Mouse (Mus musculus) gastrocnemius, postnatal 14 days (tissue): ENCODE data around the gene Gbp6. TPM values are rescaled to one million over a fixed set of nuclear protein-coding genes. Genes with fewer than 3 reads are reported as not detected.
"Not testable (repeated sequence)": the region's sequence is repeated elsewhere in the genome, so short reads cannot be mapped to it uniquely, and the experiment has no call there.

Source experiments
- DNase-seq: peaks from one replicate; pipeline ENCODE4 v3.0.0; 2021; ENCODE audit warnings: mixed read lengths
- intact Hi-C: fragments of 180-260 bp; cut with DNase I; formaldehyde crosslinking; loops from one replicate; pipeline ENCODE4 v1.15.1; 2025; ENCODE audit warnings: low total_unique reads
- long read RNA-seq, 2 experiments: library from polyadenylated mRNA; stranded (forward); transcript quantifications; one replicate each; pipeline ENCODE4 v2.0.0; 2021
- total RNA-seq, 2 experiments: library from RNA; stranded (reverse); gene quantifications; 2 replicates each; pipeline ENCODE4 v1.2.3; 2021

Gene Gbp6
- 1 to 10 TPM in 1 of 2 experiments, under 1 TPM in 1; 0.70 to 1.0 TPM for total RNA-seq
- long read RNA-seq, experiment 1 = 0 reads
- long read RNA-seq, experiment 2, partial matches to known transcripts = 0 of 1 reads
- long read RNA-seq, experiment 2, other reads (novel, unspliced or antisense) = 0 of 1 reads

- intact Hi-C loops = not testable (repeated sequence)
- peak; percentile 19 for DNase-seq
These were observed at the start of gene Gbp6, which contains the start of gene Gm43302 for GRCm38 (mm10) chr5:105293226-105294165. Gene Gbp6 (minus strand): TSS chr5:105293698. Gene Gm43302 (minus strand): TSS chr5:105293695.

- intact Hi-C loops = no loop called here
- no peak for DNase-seq
These were observed 47.8 kb upstream of the Gbp6 start for GRCm38 (mm10) chr5:105341281-105341680.

GRCm38 (mm10) chr5:105322543-105322942 lies 29.0 kb upstream of the Gbp6 start:
- DNase-seq = no peak
- intact Hi-C loops = loop anchor here (5.0 kb wide), 1 partner anchor 340 kb away; the partner anchor contains the start of gene Abcg3

- intact Hi-C loops = no loop called here
These were observed 17.4 kb upstream of the Gbp6 start for GRCm38 (mm10) chr5:105310941-105311340.

GRCm38 (mm10) chr5:105309148-105309547 lies 15.7 kb upstream of the Gbp6 start:
- DNase-seq, intact Hi-C loops: not testable (repeated sequence)

More at GRCm38 (mm10) chr5:105310941-105311340, 17.4 kb upstream of the Gbp6 start:
- DNase-seq = no peak

- intact Hi-C loops, DNase-seq: not testable (repeated sequence)
These were observed 13.4 kb upstream of the Gbp6 start for GRCm38 (mm10) chr5:105306946-105307345.

- DNase-seq = no peak
These were observed 12.7 kb upstream of the Gbp6 start for GRCm38 (mm10) chr5:105306159-105306581.

GRCm38 (mm10) chr5:105305671-105306070 lies 12.2 kb upstream of the Gbp6 start:
- intact Hi-C loops, DNase-seq: not testable (repeated sequence)

More at GRCm38 (mm10) chr5:105306159-105306581, 12.7 kb upstream of the Gbp6 start:
- intact Hi-C loops = no loop called here

GRCm38 (mm10) chr5:105301963-105302362 lies 8.5 kb upstream of the Gbp6 start:
- DNase-seq = no peak
- intact Hi-C loops = no loop called here

- no peak for DNase-seq
- intact Hi-C loops = no loop called here
These were observed 8.0 kb upstream of the Gbp6 start for GRCm38 (mm10) chr5:105301531-105301930.

GRCm38 (mm10) chr5:105295746-105296145 lies 2.2 kb upstream of the Gbp6 start:
- intact Hi-C loops = no loop called here
- no peak for DNase-seq

GRCm38 (mm10) chr5:105292492-105292891 lies 1.0 kb downstream of the Gbp6 start:
- intact Hi-C loops = no loop called here
- no peak for DNase-seq

GRCm38 (mm10) chr5:105290921-105291320 lies 2.6 kb downstream of the Gbp6 start:
- DNase-seq, intact Hi-C loops: not testable (repeated sequence)

- DNase-seq, intact Hi-C loops: not testable (repeated sequence)
These were observed 32.8 kb downstream of the Gbp6 start for GRCm38 (mm10) chr5:105260673-105261072.

- intact Hi-C loops = no loop called here
- DNase-seq = no peak
These were observed 41.0 kb downstream of the Gbp6 start for GRCm38 (mm10) chr5:105252491-105252890.

GRCm38 (mm10) chr5:105244741-105245140 lies 48.8 kb downstream of the Gbp6 start:
- DNase-seq, intact Hi-C loops: not testable (repeated sequence)

GRCm38 (mm10) chr5:105240982-105241381 lies 52.5 kb downstream of the Gbp6 start:
- intact Hi-C loops = not testable (repeated sequence)
- DNase-seq = peak; percentile 4

- peak; percentile 2 for DNase-seq
- intact Hi-C loops = not testable (repeated sequence)
These were observed 53.9 kb downstream of the Gbp6 start, which contains the start of gene Gbp10 for GRCm38 (mm10) chr5:105239483-105240047. Gene Gbp10 (minus strand): TSS chr5:105239533.

- DNase-seq, intact Hi-C loops: not testable (repeated sequence)
These were observed 55.1 kb downstream of the Gbp6 start for GRCm38 (mm10) chr5:105238402-105238801.

GRCm38 (mm10) chr5:105236040-105236439 lies 57.5 kb downstream of the Gbp6 start:
- intact Hi-C loops, DNase-seq: not testable (repeated sequence)
